Mouse (Mus musculus): ENCODE results near the gene H2afy2. TPM values are rescaled to one million over a fixed set of nuclear protein-coding genes. Genes with fewer than 3 reads are reported as not detected.

H2afy2 gene
- total RNA-seq (2012; rRNA removed) (0.07 TPM in 1 of 2 replicates, not detected in the other), polyA plus RNA-seq (2012; ENCODE audit: insufficient read depth in 1 of 2, insufficient read length in 2 of 2, low read depth in 1 of 2, low replicate concordance in 2 of 2, missing spikeins in 1 of 2) (under 1 TPM in 1 of 2 experiments, not detected in 1; 0.25 TPM)

DNA sequence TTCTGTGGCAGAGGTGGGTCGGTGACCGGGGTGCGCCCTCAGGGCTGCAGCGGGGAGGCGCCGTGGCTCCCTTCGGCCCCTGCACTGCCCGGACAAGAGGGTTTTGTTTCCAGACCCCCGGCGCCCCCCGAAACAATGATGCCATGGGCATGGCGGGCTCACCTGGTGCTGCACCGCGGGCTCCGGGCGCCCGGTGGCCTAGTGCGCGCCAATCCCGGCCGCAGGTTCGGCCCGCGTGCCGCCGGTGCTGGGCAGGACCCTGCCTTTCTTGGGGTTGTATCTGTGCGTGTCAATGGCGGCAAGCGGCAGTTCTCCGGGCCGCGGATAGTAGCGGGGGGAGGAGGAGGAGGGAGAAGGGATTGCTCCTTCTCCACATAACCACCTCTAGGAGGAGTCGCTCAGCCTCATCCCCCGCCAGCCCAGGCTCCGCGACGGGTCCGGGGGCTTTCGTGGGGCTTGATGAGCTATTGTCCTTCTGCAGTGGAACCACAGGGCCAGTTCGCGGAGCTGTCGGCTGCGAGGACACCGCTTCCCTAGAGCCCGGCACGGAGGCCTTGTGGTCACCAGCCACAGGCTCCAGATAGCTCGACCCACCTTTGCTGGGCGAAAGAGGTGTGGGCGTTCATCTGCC lies at the start of gene H2afy2:
Gene H2afy2 (minus strand): TSS at position 527 of the 631 bp plus-strand sequence.
- H3K27ac ChIP-seq (ENCODE audit: control insufficient read depth, low read depth, low read length), result no peak within 1 kb of the TSS
- no peaks in the 10 kb centered on the region for H3K36me3 ChIP-seq (ENCODE audit: control insufficient read depth in 1 of 2, insufficient read depth in 2 of 2, low read length in 2 of 2)
- H3K79me2 ChIP-seq (ENCODE audit: control insufficient read depth, insufficient read depth, low read length, poor library complexity), result no peaks in the 10 kb centered on the region
- TF ChIP-seq ETS1 (IDR thresholded peaks at IDR 0.05; ENCODE audit: low read depth, low read length) (no peak), TBP (IDR thresholded peaks at IDR 0.05; ENCODE audit: low read depth, low read length) (no peak), HCFC1 (IDR thresholded peaks at IDR 0.05; ENCODE audit: low read depth, low read length) (no peak), POLR2AphosphoS5 (IDR thresholded peaks at IDR 0.05; ENCODE audit: borderline replicate concordance, low read depth, low read length) (no peak), GATA1 (IDR thresholded peaks at IDR 0.05; ENCODE audit: low read depth, low read length) (no peak), MYB (IDR thresholded peaks at IDR 0.05; ENCODE audit: low read depth, low read length) (no peak), TAL1 (IDR thresholded peaks at IDR 0.05; ENCODE audit: low read length) (no peak), MAZ (IDR thresholded peaks at IDR 0.05; ENCODE audit: low read depth, low read length) (no peak), SMC3 (IDR thresholded peaks at IDR 0.05; ENCODE audit: low read depth, low read length) (no peak), EP300 (IDR thresholded peaks at IDR 0.05; ENCODE audit: low read depth in 1 of 2, low read length in 2 of 2) (no peak), SIN3A (IDR thresholded peaks at IDR 0.05; ENCODE audit: low read length) (no peak), CTCF (IDR thresholded peaks at IDR 0.05 in 2 of 3, conservative IDR thresholded peaks at IDR 0.05 in 1 of 3; ENCODE audit: control insufficient read depth in 1 of 3, insufficient read depth in 1 of 3, low read depth in 2 of 3, low read length in 3 of 3, poor library complexity in 1 of 3, severe bottlenecking in 1 of 3) (no peak), ZMIZ1 (IDR thresholded peaks at IDR 0.05; ENCODE audit: low read depth, low read length) (no peak), TCF12 (IDR thresholded peaks at IDR 0.05; ENCODE audit: low read depth, low read length) (no peak), ZKSCAN1 (IDR thresholded peaks at IDR 0.05; ENCODE audit: low read depth, low read length) (no peak)
- H3K9me3 ChIP-seq (replicated peaks; ENCODE audit: insufficient read depth, low read length), result no peaks in the 10 kb centered on the region
- H3K4me3 ChIP-seq (ENCODE audit: control insufficient read depth in 1 of 2, insufficient read depth in 1 of 2, low read depth in 2 of 2, low read length in 2 of 2), result no peak within 1 kb of the TSS
- H3K9ac ChIP-seq (ENCODE audit: control insufficient read depth, low read depth, low read length, poor library complexity, severe bottlenecking), result no peak within 1 kb of the TSS
- no peaks in the 10 kb centered on the region for H3K4me1 ChIP-seq (ENCODE audit: control insufficient read depth in 1 of 2, insufficient read depth in 2 of 2, low read length in 2 of 2)
- no peak for DNase-seq (ENCODE audit: low read depth, low spot score)
- no peaks in the 10 kb centered on the region; a peak in 1 of 4 replicates for H3K27me3 ChIP-seq (ENCODE audit: control insufficient read depth in 1 of 2, insufficient read depth in 2 of 2, low read length in 2 of 2)

DNA sequence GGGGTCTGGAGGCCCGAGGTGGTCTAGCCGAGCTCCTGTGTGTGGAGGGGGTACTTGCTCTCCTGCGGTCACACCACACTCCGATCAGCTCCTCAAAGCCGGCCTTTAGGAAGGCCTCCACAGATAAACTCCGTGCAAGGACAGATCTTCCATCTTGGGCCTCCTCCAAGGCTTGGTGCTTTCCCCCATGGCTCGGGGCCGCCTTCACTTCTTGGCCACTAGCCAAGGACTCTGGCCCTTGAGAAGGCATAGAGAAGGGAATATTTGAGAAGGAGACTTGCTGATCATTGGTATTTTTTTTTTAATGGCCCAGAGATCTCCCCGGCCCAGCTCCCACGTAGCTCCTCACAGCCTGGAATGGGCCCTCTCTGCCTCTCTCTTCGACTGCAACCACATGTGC lies 48.8 kb upstream of the H2afy2 start:
- no peak overlapping the region for H3K9ac ChIP-seq (ENCODE audit: control insufficient read depth, low read depth, low read length, poor library complexity, severe bottlenecking)
- DNase-seq (ENCODE audit: low read depth, low spot score), result no peak

More for the DNA sequence above, 48.8 kb upstream of the H2afy2 start:
- Histone ChIP-seq H3K36me3 (ENCODE audit: control insufficient read depth in 1 of 2, insufficient read depth in 2 of 2, low read length in 2 of 2) (no peaks in the 10 kb centered on the region), H3K79me2 (ENCODE audit: control insufficient read depth, insufficient read depth, low read length, poor library complexity) (no peaks in the 10 kb centered on the region), H3K9me3 (replicated peaks; ENCODE audit: insufficient read depth, low read length) (no peaks in the 10 kb centered on the region), H3K27me3 (ENCODE audit: control insufficient read depth in 1 of 2, insufficient read depth in 2 of 2, low read length in 2 of 2) (peaks cover 0 to 4% of the 10 kb centered on the region in 2 experiments; a peak in 1 of 4 replicates), H3K27ac (ENCODE audit: control insufficient read depth, low read depth, low read length) (no peak overlapping the region), H3K4me1 (ENCODE audit: control insufficient read depth in 1 of 2, insufficient read depth in 2 of 2, low read length in 2 of 2) (no peaks in the 10 kb centered on the region), H3K4me3 (ENCODE audit: control insufficient read depth in 1 of 2, insufficient read depth in 1 of 2, low read depth in 2 of 2, low read length in 2 of 2) (no peak overlapping the region)
- TF ChIP-seq UBTF (IDR thresholded peaks at IDR 0.05; ENCODE audit: borderline replicate concordance, insufficient read depth, low read depth, low read length) (no peak), SMC3 (IDR thresholded peaks at IDR 0.05; ENCODE audit: low read depth, low read length) (no peak), MAZ (IDR thresholded peaks at IDR 0.05; ENCODE audit: low read depth, low read length) (no peak), ETS1 (IDR thresholded peaks at IDR 0.05; ENCODE audit: low read depth, low read length) (no peak)
